Mouse (Mus musculus) neural tube, embryonic 11.5 days (tissue): ENCODE measurements at regions not wholly inside any gene's neighbourhood (a gene's known extent, or its start where the extent isn't known, plus 50 kb on each side); places are given as distances from the start of the nearest gene placed in this dataset.

Source experiments
- ATAC-seq: fragments of 200-750 bp; cut with Nextera tagmentation; 2 replicates; pipeline ENCODE4 v1.8.0; 2017; ENCODE audit warnings: moderate number of reproducible peaks, mild to moderate bottlenecking, moderate TSS enrichment, moderate library complexity; ENCODE audit not compliant: insufficient read depth, low FRiP score, low TSS enrichment
- DNase-seq: peaks from one replicate; pipeline ENCODE4 v3.0.0-alpha.2; 2015; ENCODE audit warnings: low spot score
- H3K27ac ChIP-seq: fragments of 300-500 bp; sonication (generic); 2 replicates; pipeline ENCODE4 v1.5.1; 2014; ENCODE audit warnings: low read depth, mild to moderate bottlenecking, low read length
- H3K27me3 ChIP-seq: fragments of 300-500 bp; sonication (generic); 2 replicates; pipeline ENCODE4 v1.6.1; 2014; ENCODE audit warnings: mild to moderate bottlenecking, low read length, mixed read lengths; ENCODE audit not compliant: control insufficient read depth, insufficient read depth
- H3K36me3 ChIP-seq: fragments of 300-500 bp; sonication (generic); 2 replicates; pipeline ENCODE4 v1.6.1; 2014; ENCODE audit warnings: mild to moderate bottlenecking, low read length, moderate library complexity, mixed read lengths; ENCODE audit not compliant: control insufficient read depth, insufficient read depth
- H3K4me1 ChIP-seq: fragments of 300-500 bp; sonication (generic); 2 replicates; pipeline ENCODE4 v1.6.1; 2014; ENCODE audit warnings: low read length, mixed read lengths; ENCODE audit not compliant: control insufficient read depth, insufficient read depth
- H3K4me2 ChIP-seq: fragments of 300-500 bp; sonication (generic); 2 replicates; pipeline ENCODE4 v1.6.1; 2014; ENCODE audit warnings: low read depth, mild to moderate bottlenecking, moderate library complexity
- H3K4me3 ChIP-seq: fragments of 300-500 bp; sonication (generic); 2 replicates; pipeline ENCODE4 v1.5.1; 2014; ENCODE audit warnings: low read depth, low read length
- H3K9ac ChIP-seq: fragments of 300-500 bp; sonication (generic); 2 replicates; pipeline ENCODE4 v1.6.1; 2014; ENCODE audit warnings: mild to moderate bottlenecking, low read length
- H3K9me3 ChIP-seq: fragments of 300-500 bp; sonication (generic); 2 replicates; pipeline ENCODE4 v1.6.1; 2016; ENCODE audit warnings: low read length; ENCODE audit not compliant: control insufficient read depth
- WGBS: fragments of 180-500 bp; shearing (Covaris S2); extraction: QIAGEN DNeasy Blood & Tissue Kit; methylation state at CpG from one replicate; pipeline ENCODE4 v1.1.7; 2014; 5-methylcytosine and 5-hydroxymethylcytosine counted together

- no peak for ATAC-seq
- H3K4me1 ChIP-seq = no peaks in the 10 kb centered on the region
- no peak overlapping the region for H3K4me3 ChIP-seq
- H3K4me2 ChIP-seq = no peak overlapping the region
- no peaks in the 10 kb centered on the region for H3K36me3 ChIP-seq
- no peak overlapping the region for H3K9ac ChIP-seq
- H3K27me3 ChIP-seq = no peaks in the 10 kb centered on the region
- 78% methylated on average over 1 of the region's 1 CpGs for WGBS
- H3K9me3 ChIP-seq = no peaks in the 10 kb centered on the region
- DNase-seq = no peak
- no peak overlapping the region for H3K27ac ChIP-seq
These were observed 56.4 kb upstream of the Arglu1 start for GRCm38 (mm10) chr8:8746691-8747090.

- no peak overlapping the region for H3K4me3 ChIP-seq
- H3K9ac ChIP-seq = no peak overlapping the region
- no peaks in the 10 kb centered on the region for H3K9me3 ChIP-seq
- DNase-seq = no peak
- ATAC-seq = no peak
- no peak overlapping the region for H3K27ac ChIP-seq
- 87% methylated on average over 9 of the region's 9 CpGs for WGBS
- H3K4me2 ChIP-seq = no peak overlapping the region
- H3K4me1 ChIP-seq = no peaks in the 10 kb centered on the region
- no peaks in the 10 kb centered on the region for H3K36me3 ChIP-seq
- no peaks in the 10 kb centered on the region for H3K27me3 ChIP-seq
These were observed 55.4 kb upstream of the Arglu1 start for GRCm38 (mm10) chr8:8745615-8746285.
